Mouse (Mus musculus): ENCODE results near the gene Ring1.
"Not testable (repeated sequence)": the region's sequence is repeated elsewhere in the genome, so short reads cannot be mapped to it uniquely, and the experiment has no call there.

Gene Ring1

DNA sequence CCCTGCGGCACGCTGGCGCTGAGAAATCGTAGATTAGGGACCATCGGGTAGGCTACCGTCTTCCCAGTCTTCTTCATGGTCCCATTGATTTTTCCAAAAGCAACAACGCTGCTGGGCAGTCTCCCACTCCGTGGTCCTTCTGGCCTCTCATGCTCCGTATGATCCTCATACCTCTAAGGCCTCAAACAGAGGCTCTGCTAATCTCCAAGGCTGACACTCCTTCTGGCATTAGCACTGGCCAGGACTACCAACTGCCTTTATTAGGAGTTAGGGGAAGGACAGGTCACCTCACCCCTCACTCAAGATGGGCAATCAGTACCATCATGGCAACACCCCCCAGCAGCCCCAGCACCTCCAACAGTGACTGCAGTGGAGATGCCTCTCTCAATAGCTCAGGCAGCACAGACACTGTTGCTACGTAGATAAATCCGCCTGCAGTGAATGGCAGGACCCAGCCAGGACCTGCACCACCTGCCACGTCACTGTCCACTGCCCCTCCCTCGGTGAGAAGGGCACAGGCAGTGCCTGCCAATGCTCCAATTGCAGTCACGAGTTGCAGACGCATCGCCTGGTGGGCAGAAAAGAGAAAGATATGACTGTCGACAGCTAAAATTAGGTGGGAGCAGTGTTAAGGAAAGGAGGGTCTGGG, 4.1 kb upstream of the Ring1 start:
- DNase-seq = no peak

DNA sequence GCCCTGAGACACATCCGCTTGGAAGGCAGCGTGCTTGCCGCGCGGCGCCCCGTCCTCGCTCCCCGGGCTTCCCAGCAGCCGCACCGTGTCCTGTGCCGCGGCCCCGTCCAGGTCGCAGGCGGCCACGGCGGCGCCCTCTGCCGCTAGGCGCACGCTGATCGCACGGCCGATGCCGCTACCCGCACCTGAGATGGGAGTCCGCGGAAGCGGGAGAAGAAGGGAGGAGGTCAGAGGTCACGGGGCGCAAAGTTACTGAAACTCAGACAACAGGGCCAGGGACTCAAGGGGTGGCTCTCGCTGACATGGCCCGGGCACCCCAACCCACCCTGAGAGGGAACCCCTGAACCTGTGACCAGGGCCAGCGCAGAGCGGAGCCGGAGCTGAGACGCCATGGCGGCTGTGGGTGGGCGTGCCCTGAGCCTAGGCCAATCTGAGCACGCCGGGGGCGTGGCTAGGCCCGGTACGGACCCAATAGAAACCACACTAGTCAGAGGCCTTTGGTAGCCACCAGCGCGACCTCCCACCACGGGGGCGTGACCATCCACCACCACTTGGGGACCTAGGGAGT, 3.3 kb upstream of the Ring1 start, which contains the start of gene H2-Ke6:
H2-Ke6 (minus strand) TSS at position 405 of the 568 bp plus-strand sequence.
- peak; percentile 87 for DNase-seq

DNA sequence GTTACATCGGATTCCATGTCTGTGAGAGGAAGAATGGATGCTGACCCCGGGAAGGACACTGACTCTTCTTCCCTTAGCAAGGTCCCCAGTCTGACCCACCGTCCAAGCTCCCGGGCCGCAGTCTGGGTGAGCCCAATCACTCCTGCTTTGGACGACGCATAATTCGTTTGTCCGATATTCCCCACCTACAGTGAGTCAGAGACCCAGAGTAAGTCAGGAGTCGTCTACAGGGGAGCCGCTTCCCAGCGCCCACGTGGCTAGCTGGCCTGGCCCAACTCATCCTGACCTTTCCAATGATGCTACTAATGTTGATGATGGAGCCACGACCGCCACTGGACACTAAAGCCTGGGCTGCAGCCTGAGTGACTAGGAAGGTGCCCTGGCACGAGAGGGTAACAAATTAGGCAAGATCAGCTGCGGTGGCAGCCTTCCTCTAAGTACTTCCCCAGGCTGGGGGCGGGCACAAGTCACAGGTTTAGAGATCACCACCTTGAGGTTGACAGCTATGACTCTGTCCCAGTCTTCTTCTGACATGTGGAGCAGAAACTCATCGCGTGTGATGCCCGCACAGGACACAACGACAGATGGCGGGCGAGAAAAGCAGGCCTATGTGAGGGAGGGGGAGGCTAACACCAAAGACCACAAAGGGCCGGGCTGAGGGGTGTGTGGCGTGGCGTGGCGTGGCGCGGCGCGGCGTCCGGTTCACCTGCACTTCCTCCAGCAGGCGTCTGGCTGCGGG, 2.6 kb upstream of the Ring1 start:
- DNase-seq = peak; percentile 21

DNA sequence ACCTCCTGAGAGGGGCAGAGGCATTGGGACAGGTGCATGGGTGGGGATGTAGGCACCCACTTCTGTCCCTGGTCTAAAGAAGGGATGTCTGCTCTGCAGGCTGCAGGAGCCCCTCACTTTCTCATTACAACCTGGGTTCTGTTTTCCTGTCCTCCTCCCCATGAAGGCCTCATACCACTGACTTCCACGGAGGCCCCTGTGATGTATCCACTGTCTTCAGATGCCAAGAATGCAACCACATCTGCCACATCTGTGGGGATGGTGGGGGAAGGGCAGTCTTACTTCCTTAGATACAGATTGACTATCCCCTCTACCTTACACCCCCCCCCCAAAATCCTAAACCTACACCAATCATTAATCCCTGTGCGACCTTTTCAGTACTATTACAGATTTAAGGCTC, 1.7 kb upstream of the Ring1 start:
- no peak for DNase-seq

DNA sequence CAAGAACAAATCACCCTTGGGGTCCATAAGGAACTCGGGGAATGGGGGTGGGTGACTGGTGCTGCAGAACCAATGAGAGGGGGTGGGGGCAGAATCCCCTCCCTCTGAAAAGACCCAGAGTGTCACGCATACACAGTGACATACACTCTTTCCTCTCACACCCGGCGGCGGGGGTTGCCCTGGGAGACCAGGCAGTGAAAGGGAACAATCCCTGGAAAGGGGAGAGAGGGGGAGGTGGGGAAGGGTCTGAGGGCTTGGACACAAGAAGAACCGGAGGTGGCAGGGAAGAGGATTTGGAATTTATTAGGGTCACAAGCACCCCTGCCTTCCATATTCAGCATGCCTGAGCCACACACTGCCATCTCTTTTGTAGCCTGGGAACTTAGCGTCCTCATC, 1.3 kb upstream of the Ring1 start:
- peak; percentile 37 for DNase-seq

DNA sequence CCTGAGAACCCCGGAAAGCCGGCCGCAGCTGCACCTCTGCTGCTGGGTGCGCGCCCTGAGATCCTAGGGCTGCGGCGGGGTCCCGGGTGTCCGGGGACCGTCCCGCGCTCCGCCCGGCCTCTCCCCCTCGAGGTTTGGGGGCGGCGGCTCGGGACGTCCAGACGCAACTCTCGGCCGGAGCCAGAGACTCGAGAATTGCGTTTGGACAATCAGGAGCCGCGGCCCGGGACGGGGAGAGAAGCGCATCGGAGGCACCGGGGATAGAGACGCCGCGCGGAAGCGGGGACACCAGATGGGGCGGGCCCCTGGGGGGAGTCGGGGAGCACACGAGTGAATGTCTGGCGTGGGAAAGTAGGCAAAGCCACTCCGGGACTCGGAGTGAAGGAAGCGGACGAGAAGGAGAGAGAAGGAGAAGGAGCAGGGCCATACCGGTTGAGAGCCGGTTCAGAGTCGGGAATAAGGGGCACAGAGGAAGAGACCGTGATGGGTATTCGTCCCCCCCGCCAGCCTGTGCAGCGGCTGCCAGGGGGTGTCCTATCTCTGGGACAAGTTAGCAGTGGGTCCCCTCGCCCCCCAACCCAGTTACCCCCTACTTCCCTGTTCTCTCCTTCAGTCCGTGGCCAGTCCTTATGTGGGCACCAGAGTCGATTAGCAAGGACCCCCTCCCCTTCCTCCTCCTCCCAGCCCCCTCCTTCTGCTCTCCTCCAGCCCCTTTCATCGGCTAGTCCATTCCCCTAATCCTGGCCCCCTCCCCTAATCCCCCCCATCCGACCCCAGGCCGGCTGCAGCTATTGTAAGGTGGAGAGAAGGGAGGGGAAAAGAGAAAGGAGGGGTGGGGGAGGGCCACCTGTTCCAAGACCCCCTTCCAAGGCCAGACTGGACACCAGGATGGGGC, 628 bp upstream of the Ring1 start:
- peak; percentile 49 for DNase-seq

DNA sequence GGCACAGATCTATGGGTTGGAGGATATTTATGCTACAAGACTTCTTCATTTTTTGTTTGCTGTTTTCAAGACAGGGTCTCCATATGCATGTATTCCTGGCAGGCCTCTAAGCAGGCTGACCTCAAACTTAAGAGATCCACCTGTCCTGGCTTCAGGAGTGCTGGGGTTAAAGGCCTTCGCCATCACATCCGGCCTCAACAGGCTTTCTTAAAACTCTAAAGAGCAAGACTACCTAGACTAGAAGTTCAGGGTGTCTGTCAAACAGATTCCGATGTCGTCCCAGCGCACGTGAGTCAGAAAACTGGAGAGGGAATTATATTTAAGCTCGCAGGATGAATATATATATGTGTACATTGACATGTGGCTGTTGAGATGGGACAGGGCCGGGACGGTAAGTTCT, 802 bp downstream of the Ring1 start:
- DNase-seq = no peak

DNA sequence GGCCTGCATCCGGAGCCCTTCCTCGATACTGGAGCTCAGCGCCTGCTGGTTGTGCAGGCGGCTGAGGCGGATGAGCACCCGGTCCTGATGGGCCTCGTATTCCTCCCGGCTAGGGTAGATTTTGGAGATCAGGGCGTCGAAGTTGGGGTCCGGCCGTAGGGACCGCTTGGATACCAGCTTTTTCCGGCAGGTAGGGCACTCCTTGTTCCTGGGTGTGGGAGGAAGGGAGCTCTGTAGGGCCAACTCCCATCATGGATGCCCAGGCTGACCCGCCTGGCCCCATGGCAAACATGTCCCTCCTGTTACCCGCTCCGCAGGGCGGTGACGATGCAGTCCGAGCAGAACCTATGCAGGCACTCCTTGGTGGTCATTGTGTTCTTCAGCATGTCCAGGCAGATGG, 1.5 kb downstream of the Ring1 start:
- DNase-seq = no peak

DNA sequence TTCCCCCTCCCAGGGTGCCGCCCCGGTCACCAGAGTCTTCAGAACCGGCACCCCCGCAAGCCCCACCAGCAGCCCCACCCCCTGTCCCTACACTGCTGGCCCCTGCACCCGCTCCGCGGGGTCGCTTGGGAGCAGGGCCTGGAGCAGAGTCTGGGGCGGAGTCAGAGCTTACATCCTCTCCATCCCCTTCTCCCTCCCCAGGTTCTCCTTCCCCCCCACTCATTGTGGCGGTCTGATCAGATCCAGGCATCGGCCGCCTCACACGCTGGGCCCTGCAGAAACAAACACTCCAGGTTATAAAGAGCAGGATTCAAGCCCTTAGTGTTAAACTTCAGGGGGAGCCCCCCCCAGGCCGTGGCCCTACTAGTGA, 2.1 kb downstream of the Ring1 start:
- DNase-seq = no peak

DNA sequence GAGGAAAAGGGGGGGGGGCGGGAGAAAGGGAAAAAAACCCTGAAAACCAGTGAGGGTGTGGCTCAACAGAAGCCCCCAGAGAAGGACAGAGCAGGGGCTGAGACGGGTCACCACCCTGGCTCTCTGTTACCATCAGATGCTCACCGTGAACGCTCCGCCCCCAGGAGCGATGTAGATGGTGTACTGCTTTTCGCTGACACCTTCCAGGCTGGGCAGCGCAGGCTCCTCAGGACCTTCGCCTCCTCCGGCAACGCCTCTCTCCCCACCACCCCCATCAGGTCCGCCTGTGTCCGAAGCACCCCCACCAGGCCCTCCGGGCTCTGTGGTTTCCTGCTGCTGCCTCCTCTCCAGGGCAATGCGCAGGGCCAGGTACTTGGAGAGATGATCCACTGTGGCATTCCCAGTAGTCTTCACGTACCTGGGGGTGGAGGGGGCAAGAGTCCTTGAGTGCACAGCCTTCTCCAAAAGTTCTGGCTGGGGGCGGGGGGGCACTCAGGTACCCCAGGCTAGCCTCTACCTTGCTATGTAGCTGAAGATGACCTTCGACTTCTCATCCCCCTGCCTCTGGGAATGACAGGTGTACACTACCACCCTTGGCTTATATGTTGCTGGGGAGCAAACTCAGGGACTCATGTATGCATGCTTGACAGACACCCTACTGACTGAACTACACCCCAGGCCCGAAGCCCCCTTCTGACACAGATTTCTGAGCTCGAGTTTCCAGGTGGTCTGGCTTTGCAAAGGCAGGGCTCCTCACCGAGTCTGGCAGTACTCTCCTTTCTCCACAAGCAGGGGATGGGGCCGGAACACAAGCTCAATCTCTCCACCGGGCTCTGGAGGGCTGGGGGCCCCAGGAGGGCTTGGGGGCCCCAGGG, 2.7 kb downstream of the Ring1 start:
- no peak for DNase-seq

DNA sequence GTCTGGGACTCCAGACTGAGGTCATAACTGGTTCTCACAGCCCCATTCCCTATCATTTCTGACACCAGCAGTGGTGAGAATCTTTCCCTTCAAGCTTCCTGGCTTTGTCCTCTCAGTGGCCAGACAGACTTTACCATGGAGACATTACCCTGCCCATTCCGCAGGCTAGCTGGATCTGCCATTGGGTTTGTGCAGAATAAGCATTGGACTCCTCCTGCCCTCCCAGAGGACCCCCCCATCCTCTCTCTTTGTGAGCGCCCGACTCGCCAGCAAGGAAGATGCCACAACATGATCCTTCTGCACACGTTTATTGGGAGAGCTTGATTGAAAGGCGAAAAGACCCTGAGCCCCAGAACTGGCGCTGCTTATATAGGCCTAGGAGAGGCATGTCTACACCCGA, 11.0 kb downstream of the Ring1 start:
- no peak for DNase-seq

DNA sequence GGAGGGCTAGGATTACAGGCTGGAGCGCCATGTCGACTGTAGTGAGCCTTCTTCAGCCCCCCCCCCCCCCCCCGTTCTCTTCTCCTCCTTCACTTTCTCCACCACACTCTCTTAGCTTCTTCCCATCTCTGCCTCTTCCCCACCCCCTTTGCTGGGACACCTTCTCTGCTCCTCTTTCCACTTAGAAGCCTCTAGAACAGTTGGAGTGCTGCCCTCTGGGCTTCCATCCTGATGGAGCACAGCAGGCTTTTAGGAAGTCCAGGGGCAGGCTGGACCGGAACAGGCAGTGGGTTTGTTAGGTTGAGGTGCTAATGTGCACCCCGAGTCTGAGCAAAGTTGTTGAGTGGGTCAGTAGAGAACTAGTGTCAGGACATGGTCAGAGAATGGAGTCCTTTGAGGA, 14.3 kb downstream of the Ring1 start:
- DNase-seq = no peak

DNA sequence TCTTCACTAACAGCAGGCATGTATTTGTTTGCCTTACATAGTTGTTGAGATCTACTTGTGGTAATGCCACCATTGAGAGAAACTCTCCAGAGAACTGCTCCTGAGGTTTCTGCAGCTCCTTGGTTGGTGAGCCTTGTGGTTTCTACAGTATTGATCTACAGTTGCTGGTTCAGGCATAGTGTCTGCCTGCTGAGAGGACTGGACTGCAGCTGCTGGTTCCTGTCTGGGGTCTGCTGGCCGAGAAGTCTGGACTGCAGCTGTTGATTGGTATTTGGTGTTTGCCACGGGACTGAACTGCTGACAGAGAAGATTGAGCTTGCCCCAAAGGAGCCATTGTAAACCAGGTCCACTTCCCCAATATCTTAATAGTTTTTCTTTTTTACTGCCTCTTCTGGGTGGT, 17.9 kb downstream of the Ring1 start:
- DNase-seq = no peak

DNA sequence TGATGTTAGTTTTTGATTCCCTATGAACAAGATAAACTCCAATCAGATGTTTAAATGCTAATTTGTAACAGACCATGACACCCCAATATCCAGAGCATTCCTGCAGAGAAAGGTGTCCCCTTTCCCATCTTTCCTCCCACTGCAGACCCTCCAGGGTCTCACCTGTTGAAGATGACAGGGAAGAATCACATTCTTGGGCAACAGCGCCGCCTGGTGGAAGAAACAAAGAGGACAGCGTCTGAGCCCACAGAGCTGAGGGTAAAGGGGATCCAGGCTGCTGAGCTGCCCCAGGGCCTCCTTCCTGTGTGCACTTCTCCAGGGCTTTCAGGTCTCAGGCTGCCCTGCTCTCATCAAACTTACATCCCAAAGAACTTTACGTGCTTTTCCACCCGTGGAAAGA, 21.1 kb downstream of the Ring1 start:
- peak; percentile 59 for DNase-seq

DNA sequence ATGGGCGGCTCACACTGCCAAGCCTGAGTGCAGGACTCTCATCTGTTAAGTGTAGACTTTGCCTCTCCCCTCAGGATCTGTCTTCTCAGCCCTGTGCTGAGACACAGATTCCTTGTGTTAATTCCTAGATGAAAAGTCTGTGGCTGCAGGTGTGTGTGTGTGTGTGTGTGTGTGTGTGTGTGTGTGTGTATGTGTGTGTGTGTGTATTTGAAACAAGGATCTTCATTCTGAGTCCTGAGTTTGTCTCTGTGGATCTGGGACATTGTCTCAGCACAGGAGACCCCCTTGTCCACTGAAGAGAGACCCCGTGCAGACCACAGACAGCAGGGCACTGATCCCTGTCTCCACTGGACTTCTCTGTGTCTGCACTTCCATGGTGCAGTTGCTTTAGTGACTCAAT, 23.7 kb downstream of the Ring1 start:
- not testable (repeated sequence) for DNase-seq

DNA sequence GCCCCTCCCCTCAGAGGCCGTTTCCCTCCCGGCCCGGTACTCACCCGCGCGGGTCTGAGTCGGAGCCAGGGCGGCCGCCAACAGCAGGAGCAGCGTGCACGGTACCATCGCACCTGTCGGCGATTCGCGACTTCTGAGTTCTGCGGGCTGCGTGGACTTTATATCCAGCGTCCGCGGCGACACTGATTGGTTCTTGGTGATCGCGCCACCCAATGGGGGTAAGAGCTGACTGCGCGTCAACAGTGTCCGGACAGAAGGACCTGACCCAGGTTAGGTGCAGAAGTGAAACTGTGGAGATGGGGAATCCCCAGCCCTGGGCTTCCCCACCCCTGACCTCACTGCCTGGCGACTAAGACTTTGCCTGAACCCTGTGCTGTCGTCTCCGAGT, 24.3 kb downstream of the Ring1 start, which contains the start of gene H2-K1:
H2-K1 (minus strand) TSS at position 198 of the 388 bp plus-strand sequence.
- DNase-seq = peak; percentile 54

DNA sequence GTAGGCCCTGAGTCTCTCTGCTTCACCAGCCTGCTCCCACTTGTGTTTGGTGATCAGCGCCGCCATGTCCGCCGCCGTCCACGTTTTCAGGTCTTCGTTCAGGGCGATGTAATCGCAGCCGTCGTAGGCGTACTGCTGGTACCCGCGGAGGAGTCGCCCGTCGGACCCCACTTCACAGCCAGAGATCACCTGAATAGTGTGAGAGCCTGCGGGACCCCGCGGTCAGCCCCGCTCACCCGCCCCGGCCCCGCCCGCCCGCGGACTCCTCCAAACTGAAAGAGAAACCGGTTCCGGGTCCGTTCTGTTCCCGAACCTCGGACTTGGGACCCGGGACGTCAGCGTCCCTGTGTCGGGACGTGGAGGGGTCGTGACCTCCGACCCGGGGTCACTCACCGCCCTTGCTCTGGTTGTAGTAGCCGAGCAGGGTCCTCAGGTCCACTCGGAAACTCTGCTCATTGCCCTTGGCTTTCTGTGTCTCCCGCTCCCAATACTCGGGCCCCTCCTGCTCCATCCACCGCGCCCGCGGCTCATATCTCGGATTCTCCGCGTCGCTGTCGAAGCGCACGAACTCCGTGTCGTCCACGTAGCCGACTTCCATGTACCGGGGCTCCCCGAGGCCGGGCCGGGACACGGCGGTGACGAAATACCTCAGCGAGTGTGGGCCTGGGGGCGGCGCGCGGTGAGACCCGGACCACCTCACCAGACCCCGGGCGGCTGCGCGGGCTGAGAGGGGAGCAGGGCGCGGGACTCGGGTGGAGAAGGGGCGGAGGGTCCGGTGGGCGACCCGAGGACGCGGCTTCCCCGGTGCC, 24.9 kb downstream of the Ring1 start:
- peak; percentile 14 for DNase-seq

DNA sequence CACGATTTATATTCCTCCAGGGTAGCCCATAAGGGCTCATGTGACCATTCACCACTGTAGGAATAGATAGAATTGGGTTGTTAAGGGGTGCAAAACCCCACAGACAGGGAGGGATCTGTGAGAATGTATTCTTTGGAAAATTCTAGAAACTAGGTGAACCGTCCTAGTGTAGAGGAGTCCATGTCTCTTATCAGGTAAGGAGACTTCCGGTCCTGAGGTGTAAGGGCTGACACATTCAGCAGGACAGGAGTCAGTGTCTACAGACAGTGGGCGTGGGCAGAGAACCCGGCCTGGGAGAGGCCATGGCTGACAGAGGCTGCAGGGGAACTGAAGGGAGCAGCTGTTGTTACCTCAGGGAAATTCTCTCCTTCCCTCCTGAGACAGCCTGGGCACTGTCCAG, 25.8 kb downstream of the Ring1 start:
- not testable (repeated sequence) for DNase-seq

DNA sequence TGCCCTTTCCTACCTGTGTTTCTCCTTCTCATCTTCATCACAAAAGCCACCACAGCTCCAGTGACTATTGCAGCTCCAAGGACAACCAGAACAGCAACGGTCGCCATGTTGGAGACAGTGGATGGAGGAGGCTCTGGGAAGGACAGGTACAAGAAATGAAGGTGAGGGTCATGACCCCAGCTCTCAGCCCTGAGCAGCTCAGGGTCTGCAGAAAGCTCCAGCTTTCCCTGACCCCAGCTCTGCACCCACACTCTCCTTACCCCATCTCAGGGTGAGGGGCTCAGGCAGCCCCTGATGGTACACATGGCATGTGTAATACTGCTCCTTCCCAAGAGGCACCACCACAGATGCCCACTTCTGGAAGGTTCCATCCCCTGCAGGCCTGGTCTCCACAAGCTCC, 27.5 kb downstream of the Ring1 start:
- not testable (repeated sequence) for DNase-seq

DNA sequence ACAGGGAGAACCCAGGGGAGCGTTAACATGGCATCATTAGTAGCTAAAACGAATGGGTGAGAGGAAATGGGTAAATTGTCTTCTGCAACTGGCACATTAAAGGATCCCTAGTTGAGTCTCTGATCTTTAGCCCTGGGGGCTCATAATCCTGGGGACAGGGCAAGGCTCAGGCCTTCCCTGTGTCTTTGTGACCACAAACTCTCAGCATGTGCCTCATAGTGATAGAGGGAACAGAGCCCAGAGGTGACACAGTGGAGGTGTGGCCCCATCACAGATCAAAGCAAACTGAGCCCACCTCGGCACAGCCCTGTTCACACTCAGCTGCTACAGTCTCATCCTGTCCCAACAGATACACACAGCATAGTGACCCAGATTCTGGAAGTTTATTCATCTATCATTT, 28.8 kb downstream of the Ring1 start:
- no peak for DNase-seq

DNA sequence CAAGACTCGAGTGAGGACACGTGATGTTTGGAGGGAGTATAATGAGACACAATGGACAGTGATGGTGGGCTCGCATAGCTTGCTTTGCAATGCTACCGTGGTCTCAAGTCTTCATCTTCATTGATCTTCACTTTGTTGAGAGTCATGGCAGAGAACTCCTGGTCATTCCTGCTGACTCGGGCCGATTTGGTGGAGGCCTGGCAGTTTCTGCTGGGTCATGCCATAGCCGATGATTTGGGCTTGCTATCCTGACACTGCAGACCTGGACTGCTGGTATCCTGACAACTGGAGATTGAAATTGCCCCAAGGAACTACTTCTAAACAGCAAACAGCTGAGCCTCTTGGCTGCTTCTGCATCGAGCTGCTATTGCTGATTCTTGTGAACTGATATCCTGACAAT, 29.5 kb downstream of the Ring1 start:
- no peak for DNase-seq
